Mouse (Mus musculus) urinary bladder, postnatal 10 days (tissue): ENCODE measurements around the gene Olfr191.
"Not testable (repeated sequence)": the region's sequence is repeated elsewhere in the genome, so short reads cannot be mapped to it uniquely, and the experiment has no call there.

Source experiments
- DNase-seq: peaks from one replicate; pipeline ENCODE4 v3.0.0; 2022; ENCODE audit warnings: low spot score

The Olfr191 gene

GRCm38 (mm10) chr16:59089722-59090121, at the start of gene Olfr191:
Gene Olfr191, minus strand, starts transcription at chr16:59089822.
- not testable (repeated sequence) for DNase-seq

- no peak for DNase-seq
These were observed 41.1 kb upstream of the Olfr191 start for GRCm38 (mm10) chr16:59130740-59131139.

GRCm38 (mm10) chr16:59120969-59121368, 31.3 kb upstream of the Olfr191 start, which contains the start of gene Olfr194:
Gene Olfr194, minus strand, starts transcription at chr16:59121069.
- DNase-seq = no peak

- DNase-seq = no peak
These were observed 22.2 kb upstream of the Olfr191 start, which contains the start of gene Olfr193 for GRCm38 (mm10) chr16:59111781-59112180. Gene Olfr193, minus strand, starts transcription at chr16:59111881.

GRCm38 (mm10) chr16:59108522-59108921, 18.9 kb upstream of the Olfr191 start:
- DNase-seq = not testable (repeated sequence)

- no peak for DNase-seq
These were observed 15.7 kb upstream of the Olfr191 start for GRCm38 (mm10) chr16:59105312-59105711.

- not testable (repeated sequence) for DNase-seq
These were observed 8.5 kb downstream of the Olfr191 start for GRCm38 (mm10) chr16:59081113-59081512.

GRCm38 (mm10) chr16:59077905-59078304, 11.7 kb downstream of the Olfr191 start, which contains the start of gene Olfr190:
Gene Olfr190, minus strand, starts transcription at chr16:59078005.
- DNase-seq = no peak

GRCm38 (mm10) chr16:59073520-59073919, 16.1 kb downstream of the Olfr191 start:
- no peak for DNase-seq

GRCm38 (mm10) chr16:59071755-59072154, 17.9 kb downstream of the Olfr191 start:
- no peak for DNase-seq

GRCm38 (mm10) chr16:59062411-59062810, 27.2 kb downstream of the Olfr191 start:
- DNase-seq = not testable (repeated sequence)

- not testable (repeated sequence) for DNase-seq
These were observed 40.3 kb downstream of the Olfr191 start for GRCm38 (mm10) chr16:59049286-59049685.

- no peak for DNase-seq
These were observed 40.8 kb downstream of the Olfr191 start for GRCm38 (mm10) chr16:59048860-59049259.

GRCm38 (mm10) chr16:59047579-59047978, 42.0 kb downstream of the Olfr191 start:
- no peak for DNase-seq

- DNase-seq = no peak
These were observed 43.8 kb downstream of the Olfr191 start for GRCm38 (mm10) chr16:59045835-59046234.

- DNase-seq = no peak
These were observed 49.9 kb downstream of the Olfr191 start, which contains the start of gene Olfr187 for GRCm38 (mm10) chr16:59039710-59040109. Gene Olfr187, minus strand, starts transcription at chr16:59039767.
